ENCODE assay signal across 10 mouse cellular contexts in the genomic region with DNA sequence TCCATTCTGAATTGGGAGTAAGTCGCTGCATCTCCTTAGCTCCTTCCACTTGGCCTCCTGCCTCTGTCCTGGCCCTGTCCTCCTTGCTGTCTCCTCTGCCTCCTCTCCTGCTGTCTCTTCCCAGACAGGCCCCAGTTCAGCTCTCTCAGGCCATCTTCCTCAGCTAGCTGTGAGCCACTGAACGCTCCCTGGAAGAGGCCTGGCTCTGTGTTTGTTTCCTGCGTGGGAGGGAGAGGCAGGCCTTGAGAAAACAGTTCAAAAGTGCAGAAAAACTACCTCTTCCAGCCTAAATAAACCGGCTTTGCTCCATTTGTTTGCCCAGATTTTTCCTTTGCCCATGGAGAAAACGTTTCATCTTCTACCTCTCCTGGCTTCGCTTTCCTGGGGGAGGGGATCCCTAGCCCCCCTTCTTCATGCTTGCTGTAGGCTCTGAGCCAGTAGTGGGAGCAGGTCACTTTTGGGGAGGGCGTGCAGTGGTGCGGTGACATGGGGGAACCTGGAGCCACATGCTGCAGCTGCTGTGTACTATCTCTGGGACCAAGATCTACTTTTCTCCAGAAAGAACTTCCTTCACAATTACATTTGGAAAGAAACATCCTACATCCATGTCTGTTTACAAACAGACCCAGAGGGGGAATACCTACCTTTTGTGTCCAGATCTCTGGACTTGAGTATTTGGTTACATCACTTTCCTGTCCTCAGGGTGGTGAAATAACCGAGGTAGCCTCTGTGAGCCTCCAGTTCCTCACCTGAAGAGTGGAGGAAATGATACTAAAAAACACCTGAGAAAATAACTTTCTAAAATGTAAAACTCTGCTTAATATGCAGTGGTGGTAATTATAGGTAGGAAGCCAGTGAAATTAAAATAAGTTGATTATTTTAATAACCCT.
DNase-seq lines count a peak whose midpoint lies in the region; ATAC-seq and TF ChIP-seq lines count a peak whose summit lies in the region.
"Had no signal": no experiment of that assay in that cellular context is flagged by ENCODE, and none has a peak within 500 bp of the region (broad histone marks: within the 10 kb centered on the region; RNA-seq: fewer than 3 reads in every experiment).

No protein-coding gene starts in this region.

- no peak overlapping the region for H3K4me3 ChIP-seq in heart, embryonic 11.5 days (ENCODE audit: low read depth, low read length)
- H3K4me3 ChIP-seq in midbrain, postnatal 0 days (ENCODE audit: low read depth, low read length): no peak overlapping the region
- no peak overlapping the region for H3K4me3 ChIP-seq in midbrain, embryonic 11.5 days (ENCODE audit: low read depth, low read length)
- no peak overlapping the region for H3K4me3 ChIP-seq in heart, embryonic 12.5 days
- no peak overlapping the region for H3K4me3 ChIP-seq in neural tube, embryonic 15.5 days (replicated peaks)
- H3K4me3 ChIP-seq: erythroblast, embryonic 14.5 days had no signal

- H3K27me3 ChIP-seq in heart, embryonic 11.5 days (ENCODE audit: control insufficient read depth, insufficient read depth, low read length): no peaks in the 10 kb centered on the region
- H3K27me3 ChIP-seq in midbrain, postnatal 0 days (ENCODE audit: insufficient read depth, low read length): peaks cover 3% of the 10 kb centered on the region; the same call in 1 of the 2 replicates
- H3K27me3 ChIP-seq in midbrain, embryonic 11.5 days (ENCODE audit: control insufficient read depth, insufficient read depth, low read length): 0 out of 2 replicates have a peak, but pooled peaks cover 3% of the 10 kb centered on the region
- no peaks in the 10 kb centered on the region for H3K27me3 ChIP-seq in heart, embryonic 12.5 days (replicated peaks)
- peaks cover 21% of the 10 kb centered on the region; the same call in 1 of the 2 replicates for H3K27me3 ChIP-seq in neural tube, embryonic 15.5 days (replicated peaks)

- ATAC-seq in heart, embryonic 11.5 days (replicated peaks; ENCODE audit: insufficient number of reproducible peaks, low FRiP score, low TSS enrichment): no peak
- ATAC-seq in midbrain, postnatal 0 days (ENCODE audit: low FRiP score): no peak
- ATAC-seq in midbrain, embryonic 11.5 days (ENCODE audit: low FRiP score): no peak
- ATAC-seq in heart, embryonic 12.5 days (ENCODE audit: insufficient number of reproducible peaks, low FRiP score): no peak
- ATAC-seq in neural tube, embryonic 15.5 days (ENCODE audit: low FRiP score): no peak
- no peak for ATAC-seq in cerebellum, adult (ENCODE audit: insufficient number of reproducible peaks, low FRiP score, low TSS enrichment)

- H3K36me3 ChIP-seq in heart, embryonic 11.5 days (ENCODE audit: control insufficient read depth, insufficient read depth, low read length): no peaks in the 10 kb centered on the region
- no peaks in the 10 kb centered on the region for H3K36me3 ChIP-seq in midbrain, postnatal 0 days (ENCODE audit: insufficient read depth, low read length)
- no peaks in the 10 kb centered on the region for H3K36me3 ChIP-seq in midbrain, embryonic 11.5 days (ENCODE audit: control insufficient read depth, insufficient read depth, low read length)
- 0 out of 2 replicates have a peak, but pooled peaks cover 3% of the 10 kb centered on the region for H3K36me3 ChIP-seq in heart, embryonic 12.5 days
- H3K36me3 ChIP-seq in neural tube, embryonic 15.5 days: no peaks in the 10 kb centered on the region

- no peak overlapping the region for H3K4me2 ChIP-seq in heart, embryonic 11.5 days
- no peak overlapping the region for H3K4me2 ChIP-seq in midbrain, postnatal 0 days (ENCODE audit: low read depth, low read length, poor library complexity, severe bottlenecking)
- H3K4me2 ChIP-seq in midbrain, embryonic 11.5 days: no peak overlapping the region
- no peak overlapping the region for H3K4me2 ChIP-seq in heart, embryonic 12.5 days
- no peak overlapping the region for H3K4me2 ChIP-seq in neural tube, embryonic 15.5 days

- H3K9me3 ChIP-seq in heart, embryonic 11.5 days (replicated peaks; ENCODE audit: control insufficient read depth, low read length): no peaks in the 10 kb centered on the region
- no peaks in the 10 kb centered on the region for H3K9me3 ChIP-seq in midbrain, postnatal 0 days (ENCODE audit: low read length)
- no peaks in the 10 kb centered on the region for H3K9me3 ChIP-seq in midbrain, embryonic 11.5 days (ENCODE audit: control insufficient read depth, low read length)
- no peaks in the 10 kb centered on the region for H3K9me3 ChIP-seq in heart, embryonic 12.5 days (replicated peaks)
- no peaks in the 10 kb centered on the region for H3K9me3 ChIP-seq in neural tube, embryonic 15.5 days (replicated peaks)

- DNase-seq in heart, adult 8-10 months (ENCODE audit: low spot score): no peak
- no peak for DNase-seq in midbrain, postnatal 0 days (ENCODE audit: low spot score)
- DNase-seq in midbrain, embryonic 11.5 days (ENCODE audit: low spot score, missing footprints): no peak
- no peak for DNase-seq in c-Kit-positive CD71-positive TER-119-positive erythroid progenitor cells, embryonic 14.5 days (ENCODE audit: low spot score)
- DNase-seq: right cerebral cortex, postnatal 25 days had no signal

- WGBS in heart, embryonic 11.5 days (ENCODE audit: insufficient replicate concordance): 54% methylated on average over 9 of the region's 9 CpGs
- 72% methylated on average over 9 of the region's 9 CpGs for WGBS in midbrain, postnatal 0 days
- WGBS in midbrain, embryonic 11.5 days: 73% methylated on average over 9 of the region's 9 CpGs
- 45% methylated on average over 9 of the region's 9 CpGs for WGBS in heart, embryonic 12.5 days
- 67% methylated on average over 9 of the region's 9 CpGs for WGBS in neural tube, embryonic 15.5 days

- TF ChIP-seq CTCF in midbrain, postnatal 0 days (IDR thresholded peaks at IDR 0.05): no peak

- H3K4me1 ChIP-seq in heart, embryonic 11.5 days (ENCODE audit: control insufficient read depth, insufficient read depth, low read length): peaks cover 55% of the 10 kb centered on the region
- peaks cover 5% of the 10 kb centered on the region; the same call in 1 of the 2 replicates for H3K4me1 ChIP-seq in midbrain, postnatal 0 days (ENCODE audit: insufficient read depth, low read length)
- H3K4me1 ChIP-seq in midbrain, embryonic 11.5 days (ENCODE audit: control insufficient read depth, insufficient read depth, low read length): peaks cover 7% of the 10 kb centered on the region
- H3K4me1 ChIP-seq in heart, embryonic 12.5 days (replicated peaks): peaks cover 85% of the 10 kb centered on the region
- peaks cover 47% of the 10 kb centered on the region for H3K4me1 ChIP-seq in neural tube, embryonic 15.5 days

- peak overlapping the region; percentile 46; the same call in 1 of the 2 replicates for H3K27ac ChIP-seq in heart, embryonic 11.5 days (ENCODE audit: low read depth, low read length)
- peak overlapping the region; percentile 43; the same call in 1 of the 2 replicates for H3K27ac ChIP-seq in midbrain, postnatal 0 days (ENCODE audit: low read depth, low read length)
- no peak overlapping the region for H3K27ac ChIP-seq in midbrain, embryonic 11.5 days (ENCODE audit: low read depth, low read length)
- H3K27ac ChIP-seq in heart, embryonic 12.5 days (ENCODE audit: poor library complexity, severe bottlenecking): peak overlapping the region; percentile 65
- H3K27ac ChIP-seq in neural tube, embryonic 15.5 days (replicated peaks): peak overlapping the region; percentile 54

- no peak overlapping the region for H3K9ac ChIP-seq in heart, embryonic 11.5 days (ENCODE audit: low read depth, low read length)
- no peak overlapping the region for H3K9ac ChIP-seq in midbrain, postnatal 0 days (replicated peaks; ENCODE audit: low read length, poor library complexity, severe bottlenecking)
- no peak overlapping the region for H3K9ac ChIP-seq in midbrain, embryonic 11.5 days (ENCODE audit: low read length)
- H3K9ac ChIP-seq in heart, embryonic 12.5 days: no peak overlapping the region; the same call in 1 of the 2 replicates
- H3K9ac ChIP-seq in neural tube, embryonic 15.5 days (replicated peaks): no peak overlapping the region
